Mouse (Mus musculus): ENCODE results near the gene Akain1.

DNA sequence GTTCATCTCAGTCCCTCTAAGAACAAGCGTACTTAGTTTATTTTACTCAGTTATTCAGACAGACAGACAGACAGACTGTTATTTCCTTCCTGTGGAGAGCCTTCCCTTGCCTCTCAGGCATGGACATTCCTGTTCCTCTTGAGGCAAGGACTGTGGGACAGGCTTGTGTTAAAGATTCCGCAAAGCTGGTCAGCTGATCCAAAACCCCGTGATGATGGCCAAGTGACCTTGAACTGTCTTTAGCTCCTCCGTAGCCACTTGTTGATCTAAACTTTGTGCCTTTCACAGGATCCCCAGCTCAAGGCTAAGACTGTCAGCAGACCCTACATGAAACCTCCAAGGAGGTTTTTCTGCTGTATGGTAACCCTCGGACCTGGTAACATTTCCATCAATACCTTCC, 42.0 kb upstream of the Akain1 start:
- TF ChIP-seq CTCF (IDR thresholded peaks at IDR 0.05; ENCODE audit: control insufficient read depth, insufficient read depth, insufficient replicate concordance, low read depth, low read length), result no peak
- TF ChIP-seq POLR2A (IDR thresholded peaks at IDR 0.05; ENCODE audit: control insufficient read depth, low read depth, low read length), result no peak
